Mouse (Mus musculus): ENCODE data around the gene Tmem53. TPM values are rescaled to one million over a fixed set of nuclear protein-coding genes. Genes with fewer than 3 reads are reported as not detected.

The Tmem53 gene
- total RNA-seq, 2 experiments from 2014 or later = 54.2 to 97.3 TPM

- DNase-seq = no peak
Observed at GRCm38 (mm10) chr4:117281090-117281845, 29.5 kb downstream of the Tmem53 start.

GRCm38 (mm10) chr4:117283271-117284191 lies 31.8 kb downstream of the Tmem53 start:
- peak in 1 of 2 experiments; percentile 58 for DNase-seq

GRCm38 (mm10) chr4:117284363-117284762 lies 32.6 kb downstream of the Tmem53 start:
- DNase-seq = no peak

- no peak for DNase-seq
Observed at GRCm38 (mm10) chr4:117288277-117288926, 36.7 kb downstream of the Tmem53 start.

GRCm38 (mm10) chr4:117288927-117289801 lies 37.4 kb downstream of the Tmem53 start:
- DNase-seq = peak; percentile 84 to 85

- DNase-seq = no peak
Observed at GRCm38 (mm10) chr4:117291696-117292095, 39.9 kb downstream of the Tmem53 start.

- no peak for DNase-seq
Observed at GRCm38 (mm10) chr4:117296849-117297593, 45.3 kb downstream of the Tmem53 start.

- DNase-seq = no peak
Observed at GRCm38 (mm10) chr4:117297819-117298218, 46.1 kb downstream of the Tmem53 start.

GRCm38 (mm10) chr4:117299921-117300320 lies 48.2 kb downstream of the Tmem53 start:
- DNase-seq = no peak

- no peak for DNase-seq
Observed at GRCm38 (mm10) chr4:117302027-117302806, 50.5 kb downstream of the Tmem53 start.

- no peak for DNase-seq
Observed at GRCm38 (mm10) chr4:117303581-117304238, 52.0 kb downstream of the Tmem53 start.

GRCm38 (mm10) chr4:117304239-117305025 lies 52.7 kb downstream of the Tmem53 start:
- DNase-seq = peak; percentile 29 to 54

GRCm38 (mm10) chr4:117305461-117305860 lies 53.7 kb downstream of the Tmem53 start:
- no peak for DNase-seq

GRCm38 (mm10) chr4:117307270-117307669 lies 55.5 kb downstream of the Tmem53 start:
- DNase-seq = no peak

- no peak for DNase-seq
Observed at GRCm38 (mm10) chr4:117309427-117309826, 57.7 kb downstream of the Tmem53 start.

GRCm38 (mm10) chr4:117311891-117312290 lies 60.1 kb downstream of the Tmem53 start:
- no peak for DNase-seq

- DNase-seq = no peak
Observed at GRCm38 (mm10) chr4:117312416-117313084, 60.8 kb downstream of the Tmem53 start.

GRCm38 (mm10) chr4:117313085-117313424 lies 61.3 kb downstream of the Tmem53 start:
- DNase-seq = peak; percentile 28 to 64
